In the genomic region with DNA sequence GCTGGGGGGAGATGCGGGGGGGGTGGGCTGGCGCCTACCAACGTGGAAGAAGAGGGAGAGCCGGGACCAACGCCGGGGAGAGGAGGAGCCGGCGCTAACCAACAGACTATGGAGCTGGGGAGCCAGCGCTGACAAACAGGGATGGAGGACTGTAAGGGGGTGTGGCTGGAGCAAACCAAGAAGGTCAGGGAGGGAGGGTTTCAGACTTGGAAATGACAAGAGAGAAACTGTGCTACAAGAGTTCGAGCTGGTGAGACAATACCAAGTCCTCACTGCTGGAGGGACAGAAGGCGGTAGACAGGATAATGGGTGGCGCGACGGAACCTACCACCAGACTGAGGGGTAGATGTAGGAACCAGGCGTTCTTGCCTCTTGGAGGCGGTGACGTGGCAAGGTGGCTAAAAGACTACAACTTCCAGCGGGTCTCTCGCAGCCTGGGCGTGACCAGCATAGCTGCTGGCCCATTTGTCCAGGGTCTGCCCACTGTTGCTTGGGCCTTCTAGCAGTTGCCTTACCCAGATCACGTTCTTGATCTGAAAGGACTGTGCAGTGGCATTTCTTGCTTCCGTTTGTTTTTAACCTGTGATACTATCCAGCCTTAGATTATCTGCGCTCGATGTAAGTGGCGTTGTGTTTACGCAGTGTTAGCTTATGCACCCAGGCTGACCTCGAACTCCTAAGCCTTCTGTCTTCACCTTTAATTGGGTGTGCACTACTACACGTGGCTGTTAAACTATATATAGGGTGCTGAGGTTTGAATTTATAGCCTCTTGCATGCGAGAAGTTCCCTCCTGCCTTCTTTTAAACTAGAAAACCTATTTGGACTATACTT, we compare ENCODE assay signal across 8 mouse cellular contexts. TPM values are rescaled to one million over a fixed set of nuclear protein-coding genes. Genes with fewer than 3 reads are reported as not detected.
DNase-seq lines count a peak whose midpoint lies in the region; ATAC-seq lines count a peak whose summit lies in the region.

Gene Ptov1 (minus strand): TSS at position 92 of the 832 bp plus-strand sequence.

- ATAC-seq in hindbrain, embryonic 14.5 days (ENCODE audit: low FRiP score) = peak; percentile 95

- no peaks in the 10 kb centered on the region for H3K9me3 ChIP-seq in hindbrain, embryonic 14.5 days (ENCODE audit: control insufficient read depth, low read length)

- 10% methylated on average over 29 of the region's 29 CpGs for WGBS in hindbrain, embryonic 14.5 days

- peak within 1 kb of the TSS; percentile 96 for H3K4me3 ChIP-seq in hindbrain, embryonic 14.5 days (replicated peaks; ENCODE audit: low read length)

- peak within 1 kb of the TSS; percentile 89 for H3K4me2 ChIP-seq in hindbrain, embryonic 14.5 days (replicated peaks)

- peak within 1 kb of the TSS; percentile 100 for H3K27ac ChIP-seq in hindbrain, embryonic 14.5 days

- no peaks in the 10 kb centered on the region for H3K27me3 ChIP-seq in hindbrain, embryonic 14.5 days (ENCODE audit: control insufficient read depth, insufficient read depth, low read length)

- H3K9ac ChIP-seq in hindbrain, embryonic 14.5 days = peak within 1 kb of the TSS; percentile 100

- H3K36me3 ChIP-seq in hindbrain, embryonic 14.5 days (replicated peaks; ENCODE audit: control insufficient read depth, insufficient read depth) = peaks cover 21% of the 10 kb centered on the region

- DNase-seq in R1 (ENCODE audit: low read depth, low spot score) = peak; percentile 99
- DNase-seq in cerebellum, postnatal 25 days = peak; percentile 91 to 94
- DNase-seq in frontal cortex, postnatal 25 days (ENCODE audit: low spot score in 2 of 2) = peak; percentile 88 to 89
- DNase-seq in hindbrain, embryonic 14.5 days (ENCODE audit: low spot score) = peak; percentile 92
- DNase-seq in layer of hippocampus, postnatal 36 days = peak; percentile 93 to 95
- DNase-seq in lung, postnatal 36 days = peak; percentile 97
- peak; percentile 100 for DNase-seq in retina, postnatal 1 day
- DNase-seq in urinary bladder, adult 18-20 months (ENCODE audit: low spot score in 2 of 2) = peak; percentile 80 to 91

- peaks cover 37% of the 10 kb centered on the region for H3K4me1 ChIP-seq in hindbrain, embryonic 14.5 days (replicated peaks; ENCODE audit: control insufficient read depth, insufficient read depth, low read length)

RNA-seq across cellular contexts. Expression of gene Ptov1, which starts in this region (rescaled TPM):
- 430 and 454 TPM in 2 replicates for polyA plus RNA-seq in hindbrain, embryonic 14.5 days (2014; fragmentation: Nextera tagmentation; extraction: Ambion mirVana)
- total RNA-seq in layer of hippocampus, postnatal 36 days (2021) = 100 to 1,000 TPM; 346 to 359 TPM

Comparison
In these comparisons a context has a peak if more than half of its experiments do, and no peak if none do; other contexts are left out.
1. Peak in every context shown above with its lines: DNase-seq, ATAC-seq, H3K4me3 ChIP-seq and H3K27ac ChIP-seq.